Mouse (Mus musculus) kidney, embryonic 14.5 days (tissue): Measurements from ENCODE around the gene Tmem165. TPM values are rescaled to one million over a fixed set of nuclear protein-coding genes. Genes with fewer than 3 reads are reported as not detected.

Experiments
- ATAC-seq: fragments of 200-750 bp; cut with Nextera tagmentation; 2 replicates; pipeline ENCODE4 v1.8.0; 2017; ENCODE audit warnings: moderate number of reproducible peaks, mild to moderate bottlenecking, moderate TSS enrichment, moderate library complexity; ENCODE audit not compliant: low FRiP score, low TSS enrichment
- H3K27ac ChIP-seq: fragments of 300-500 bp; sonication (generic); 2 replicates; pipeline ENCODE4 v1.5.1; 2014; ENCODE audit warnings: low read depth, mild to moderate bottlenecking, low read length, moderate library complexity, mixed read lengths
- H3K27me3 ChIP-seq: fragments of 300-500 bp; sonication (generic); 2 replicates; pipeline ENCODE4 v1.6.1; 2014; ENCODE audit warnings: mild to moderate bottlenecking, low read length; ENCODE audit not compliant: control insufficient read depth, insufficient read depth
- H3K36me3 ChIP-seq: fragments of 300-500 bp; sonication (generic); 2 replicates; pipeline ENCODE4 v1.6.1; 2014; ENCODE audit warnings: low read length, mixed read lengths; ENCODE audit not compliant: control insufficient read depth, insufficient read depth
- H3K4me1 ChIP-seq: fragments of 300-500 bp; sonication (generic); 2 replicates; pipeline ENCODE4 v1.6.1; 2014; ENCODE audit warnings: low read length, mixed read lengths; ENCODE audit not compliant: control insufficient read depth, insufficient read depth
- H3K4me2 ChIP-seq: fragments of 300-500 bp; sonication (generic); replicated peaks from 2 replicates; pipeline ENCODE4 v1.6.1; 2014; ENCODE audit warnings: low read depth, mild to moderate bottlenecking, low read length
- H3K4me3 ChIP-seq: fragments of 300-500 bp; sonication (generic); 2 replicates; pipeline ENCODE4 v1.5.1; 2014; ENCODE audit warnings: mild to moderate bottlenecking, low read length
- H3K9ac ChIP-seq: fragments of 300-500 bp; sonication (generic); 2 replicates; pipeline ENCODE4 v1.6.1; 2014; ENCODE audit warnings: low read depth, mild to moderate bottlenecking, low read length, moderate library complexity
- H3K9me3 ChIP-seq: fragments of 300-500 bp; sonication (generic); 2 replicates; pipeline ENCODE4 v1.6.1; 2016; ENCODE audit warnings: low read length; ENCODE audit not compliant: control insufficient read depth
- WGBS: fragments of 180-500 bp; shearing (Covaris S2); extraction: QIAGEN DNeasy Blood & Tissue Kit; methylation state at CpG from one replicate; pipeline ENCODE4 v1.1.7; 2014; 5-methylcytosine and 5-hydroxymethylcytosine counted together
- polyA plus RNA-seq: library from polyadenylated mRNA; unstranded; fragments of >200 nt; fragmentation: Nextera tagmentation; extraction: Ambion mirVana; gene quantifications from 2 replicates; pipeline ENCODE4 v1.2.1, GENCODE M21; 2014

The Tmem165 gene
- polyA plus RNA-seq, 1 experiment from 2014 or later = 139 TPM

DNA sequence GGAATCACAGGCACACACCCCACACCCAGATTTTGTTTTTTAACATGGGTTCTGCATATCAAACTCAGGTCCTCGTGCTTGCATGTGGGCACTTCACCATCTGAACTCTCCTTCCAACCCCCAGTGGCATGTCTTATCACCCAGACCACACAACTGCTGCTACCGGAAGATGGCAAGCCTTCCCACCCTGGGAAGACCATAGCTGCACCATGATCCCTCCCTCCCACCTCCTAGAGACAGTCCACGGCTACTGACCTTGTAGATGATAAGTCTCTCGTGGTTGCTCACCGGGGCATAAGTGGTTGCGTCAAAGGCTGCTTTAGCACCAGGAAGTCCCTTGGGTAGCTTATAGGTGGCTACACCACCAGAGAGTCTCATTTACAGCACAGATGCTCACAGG is 22.2 kb upstream of the Tmem165 start:
- WGBS = 88% methylated on average over 6 of the region's 6 CpGs
- H3K4me1 ChIP-seq = no peaks in the 10 kb centered on the region
- H3K27me3 ChIP-seq = no peaks in the 10 kb centered on the region
- no peak for ATAC-seq
- peaks cover 4% of the 10 kb centered on the region; the same call in 1 of the 2 replicates for H3K9me3 ChIP-seq
- no peak overlapping the region for H3K9ac ChIP-seq
- H3K4me3 ChIP-seq = no peak overlapping the region
- no peaks in the 10 kb centered on the region for H3K36me3 ChIP-seq
- no peak overlapping the region for H3K27ac ChIP-seq
- no peak overlapping the region for H3K4me2 ChIP-seq

DNA sequence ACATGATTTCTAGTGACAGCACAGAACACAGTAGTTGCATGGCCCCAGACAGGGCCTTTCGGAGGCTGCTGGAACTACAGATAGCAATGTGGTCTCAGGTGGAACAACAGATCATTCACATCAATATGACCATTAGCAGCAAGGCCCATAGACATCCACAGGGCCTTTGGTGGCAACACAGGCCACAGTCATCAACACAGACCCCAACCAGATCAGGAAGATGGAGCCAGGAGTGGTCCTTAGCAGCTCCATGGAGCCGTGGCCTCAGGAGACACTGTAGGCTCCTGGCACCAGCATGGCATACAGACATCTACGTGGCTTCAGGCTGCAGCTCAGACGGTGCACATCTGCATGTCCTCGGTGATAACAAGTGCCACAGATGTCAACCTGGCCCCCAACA is 20.8 kb upstream of the Tmem165 start:
- Histone ChIP-seq H3K27ac (no peak overlapping the region), H3K4me1 (no peaks in the 10 kb centered on the region), H3K36me3 (no peaks in the 10 kb centered on the region), H3K4me3 (no peak overlapping the region), H3K27me3 (no peaks in the 10 kb centered on the region), H3K4me2 (no peak overlapping the region), H3K9me3 (peaks cover 4% of the 10 kb centered on the region; the same call in 1 of the 2 replicates), H3K9ac (no peak overlapping the region)
- ATAC-seq = no peak
- 81% methylated on average over 5 of the region's 5 CpGs for WGBS

DNA sequence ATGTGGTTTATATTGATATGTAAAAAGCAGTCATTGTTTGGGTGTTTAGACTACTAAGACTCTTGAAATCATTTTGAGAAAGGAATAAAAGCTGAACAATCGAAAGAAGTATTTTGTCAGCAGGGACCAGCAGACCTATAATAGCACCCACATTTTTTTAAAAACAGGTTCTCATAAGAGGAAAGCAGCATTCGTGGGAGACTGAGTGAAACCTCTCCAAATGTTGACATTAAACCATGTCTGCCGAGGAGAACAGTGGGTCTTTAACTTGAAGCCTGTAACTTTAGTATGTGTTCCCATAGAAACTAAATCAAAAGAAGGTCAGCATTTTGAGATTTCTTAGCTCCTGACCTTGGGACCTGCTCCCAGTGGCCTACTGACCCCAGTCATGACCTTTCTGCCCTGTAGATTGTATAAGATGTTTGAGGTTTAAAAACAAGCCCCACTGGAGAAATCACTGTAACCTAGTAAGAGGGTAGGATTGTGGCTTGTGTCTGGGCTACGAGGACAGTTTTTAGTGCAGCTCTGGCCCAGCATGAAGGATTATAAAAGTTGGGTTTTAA is 19.8 kb upstream of the Tmem165 start:
- Histone ChIP-seq H3K36me3 (no peaks in the 10 kb centered on the region), H3K4me3 (no peak overlapping the region), H3K27me3 (no peaks in the 10 kb centered on the region), H3K9me3 (peaks cover 4% of the 10 kb centered on the region; the same call in 1 of the 2 replicates), H3K27ac (no peak overlapping the region), H3K4me1 (no peaks in the 10 kb centered on the region), H3K4me2 (no peak overlapping the region), H3K9ac (no peak overlapping the region)
- 48% methylated on average over 4 of the region's 4 CpGs for WGBS
- no peak for ATAC-seq

DNA sequence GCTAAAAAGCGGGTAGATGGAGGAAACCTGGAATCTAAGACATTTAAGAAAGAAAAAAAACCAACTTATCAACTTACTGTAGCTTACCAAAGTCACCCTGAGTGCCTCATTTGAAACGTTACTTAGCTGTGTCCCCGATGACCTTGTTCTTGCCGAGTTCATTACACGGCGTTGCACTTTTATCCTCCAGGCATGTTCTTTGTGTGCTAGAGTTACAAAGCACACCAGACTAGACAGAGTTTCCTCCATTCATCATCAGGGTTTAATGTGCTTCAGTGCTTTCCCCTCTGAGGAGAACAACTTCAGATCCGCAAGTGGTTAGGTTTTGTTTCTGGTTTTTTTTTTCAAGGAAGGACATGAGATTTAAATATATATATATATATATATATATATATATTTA is 18.9 kb upstream of the Tmem165 start:
- Histone ChIP-seq H3K4me2 (no peak overlapping the region), H3K27ac (no peak overlapping the region), H3K9me3 (peaks cover 4% of the 10 kb centered on the region; the same call in 1 of the 2 replicates), H3K36me3 (no peaks in the 10 kb centered on the region), H3K4me1 (no peaks in the 10 kb centered on the region), H3K27me3 (no peaks in the 10 kb centered on the region), H3K4me3 (no peak overlapping the region), H3K9ac (no peak overlapping the region)
- ATAC-seq = peak; percentile 70
- 18% methylated on average over 7 of the region's 7 CpGs for WGBS

DNA sequence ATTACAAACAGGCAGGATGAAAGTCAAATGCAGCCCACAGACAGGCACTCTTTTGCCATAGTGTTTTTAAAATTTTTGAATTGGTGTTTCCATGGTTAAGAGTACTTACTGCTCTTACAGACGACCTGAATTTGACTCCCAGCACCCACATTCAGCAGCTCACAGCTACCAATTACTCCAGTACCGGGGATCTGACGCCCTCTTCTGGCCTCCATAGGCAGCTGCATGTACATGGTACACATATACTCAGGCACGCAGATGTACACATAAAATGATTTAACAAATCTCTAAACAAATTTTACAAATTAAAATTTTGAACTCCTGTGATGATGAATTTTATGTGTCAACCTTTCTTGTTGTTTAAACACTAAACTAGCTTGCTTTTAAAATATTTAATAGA is 13.2 kb upstream of the Tmem165 start:
- no peak for ATAC-seq
- Histone ChIP-seq H3K9ac (no peak overlapping the region), H3K27me3 (no peaks in the 10 kb centered on the region), H3K4me2 (no peak overlapping the region), H3K4me1 (no peaks in the 10 kb centered on the region), H3K27ac (no peak overlapping the region), H3K4me3 (no peak overlapping the region), H3K9me3 (peaks cover 4% of the 10 kb centered on the region; the same call in 1 of the 2 replicates), H3K36me3 (no peaks in the 10 kb centered on the region)
- WGBS = 78% methylated on average over 4 of the region's 4 CpGs

DNA sequence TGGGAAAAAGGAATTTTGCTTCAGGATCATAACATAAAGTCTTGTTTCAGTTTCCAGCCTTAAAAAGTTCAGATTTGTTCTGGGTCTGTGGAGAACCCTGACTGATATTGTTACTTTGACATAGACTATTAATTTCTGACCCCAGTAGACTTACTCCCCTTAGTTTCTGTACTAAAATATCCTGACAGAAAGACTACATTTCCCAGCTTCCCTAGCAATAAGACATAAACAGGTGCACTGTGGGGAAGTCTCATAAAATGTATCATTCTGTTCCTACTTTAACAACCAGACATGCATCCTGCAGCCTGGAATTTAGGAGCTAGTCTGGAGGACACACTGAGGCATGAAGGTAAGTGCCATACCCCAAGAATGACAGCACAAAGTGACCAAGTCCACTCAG is 12.6 kb upstream of the Tmem165 start:
- Histone ChIP-seq H3K9me3 (peaks cover 4% of the 10 kb centered on the region; the same call in 1 of the 2 replicates), H3K4me1 (no peaks in the 10 kb centered on the region), H3K9ac (no peak overlapping the region), H3K27ac (no peak overlapping the region), H3K4me2 (no peak overlapping the region), H3K36me3 (no peaks in the 10 kb centered on the region), H3K27me3 (no peaks in the 10 kb centered on the region), H3K4me3 (no peak overlapping the region)
- no peak for ATAC-seq

DNA sequence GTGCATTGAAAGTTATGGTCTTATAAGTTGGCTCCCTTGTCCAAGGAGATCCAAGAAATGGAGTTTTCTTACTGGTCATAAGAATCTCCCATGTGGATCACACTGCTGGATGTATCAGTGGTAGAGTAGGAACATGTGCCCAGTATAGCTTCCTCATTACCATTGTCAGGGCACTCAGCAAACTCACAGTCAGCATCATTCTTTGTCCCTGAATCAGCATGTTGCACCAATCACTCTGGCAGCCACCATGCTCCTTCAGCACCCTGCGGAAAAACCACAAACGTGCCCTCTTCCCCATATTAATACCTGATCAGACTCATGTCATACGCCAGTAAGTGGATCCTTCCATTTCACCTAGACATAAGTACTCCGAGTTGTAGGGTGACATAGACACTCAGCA is 8.6 kb upstream of the Tmem165 start:
- Histone ChIP-seq H3K4me2 (no peak overlapping the region), H3K27ac (no peak overlapping the region), H3K27me3 (no peaks in the 10 kb centered on the region), H3K4me3 (no peak overlapping the region), H3K36me3 (no peaks in the 10 kb centered on the region), H3K4me1 (no peaks in the 10 kb centered on the region; the same call in 1 of the 2 replicates), H3K9me3 (no peaks in the 10 kb centered on the region), H3K9ac (no peak overlapping the region)
- no peak for ATAC-seq
- WGBS = 89% methylated on average over 4 of the region's 4 CpGs

DNA sequence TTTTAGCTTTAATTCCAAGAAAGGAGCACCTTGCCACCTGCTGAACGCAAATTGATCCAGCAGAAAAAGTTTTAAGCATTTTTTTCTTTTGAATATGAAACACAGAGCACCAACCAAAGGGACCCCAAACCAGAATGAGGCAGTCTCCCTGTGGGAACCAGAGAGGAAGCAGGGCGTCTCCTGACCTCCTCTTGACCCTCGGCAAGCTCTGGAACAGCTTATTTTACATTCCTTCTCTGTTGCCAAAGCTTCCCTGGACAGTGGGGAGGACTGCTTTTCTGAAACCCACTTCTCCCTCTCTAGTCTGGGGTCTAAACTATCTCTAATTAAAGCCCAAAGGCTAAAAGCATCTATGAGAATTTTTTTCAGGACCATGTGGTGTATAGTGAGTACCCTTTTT is 7.3 kb upstream of the Tmem165 start:
- H3K4me3 ChIP-seq = no peak overlapping the region
- H3K36me3 ChIP-seq = no peaks in the 10 kb centered on the region
- no peak overlapping the region for H3K4me2 ChIP-seq
- no peaks in the 10 kb centered on the region; the same call in 1 of the 2 replicates for H3K4me1 ChIP-seq
- H3K27me3 ChIP-seq = no peaks in the 10 kb centered on the region
- H3K9me3 ChIP-seq = no peaks in the 10 kb centered on the region
- H3K9ac ChIP-seq = no peak overlapping the region
- ATAC-seq = peak; percentile 52; the same call in 1 of the 2 replicates
- WGBS = 38% methylated on average over 3 of the region's 3 CpGs
- no peak overlapping the region for H3K27ac ChIP-seq

DNA sequence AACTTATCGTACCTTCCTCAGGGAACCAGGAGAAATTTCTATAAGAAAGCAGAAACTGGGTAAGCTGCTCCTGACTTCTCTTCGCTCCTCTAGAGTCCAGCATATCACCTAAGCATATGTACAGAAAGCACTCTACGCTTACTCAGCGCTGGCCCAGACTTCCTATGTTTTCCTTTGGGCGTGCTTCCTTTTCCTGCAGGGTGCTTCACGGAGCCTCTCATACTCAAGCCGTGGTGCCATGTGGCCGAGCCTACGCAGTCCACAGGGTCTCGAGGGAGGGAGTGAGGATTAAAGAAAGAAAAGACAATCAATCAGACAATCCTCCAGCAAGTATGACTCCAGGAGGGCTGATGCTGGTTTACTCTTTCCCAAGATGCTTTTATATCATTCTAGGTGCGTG is 6.8 kb upstream of the Tmem165 start:
- no peak overlapping the region for H3K4me3 ChIP-seq
- H3K4me2 ChIP-seq = no peak overlapping the region
- no peaks in the 10 kb centered on the region for H3K27me3 ChIP-seq
- 58% methylated on average over 11 of the region's 11 CpGs for WGBS
- H3K9ac ChIP-seq = no peak overlapping the region
- no peak for ATAC-seq
- no peaks in the 10 kb centered on the region; the same call in 1 of the 2 replicates for H3K4me1 ChIP-seq
- H3K9me3 ChIP-seq = no peaks in the 10 kb centered on the region
- H3K27ac ChIP-seq = no peak overlapping the region
- H3K36me3 ChIP-seq = no peaks in the 10 kb centered on the region
